Mouse (Mus musculus): ENCODE measurements around the gene Gm10642.

Gm10642 gene

DNA sequence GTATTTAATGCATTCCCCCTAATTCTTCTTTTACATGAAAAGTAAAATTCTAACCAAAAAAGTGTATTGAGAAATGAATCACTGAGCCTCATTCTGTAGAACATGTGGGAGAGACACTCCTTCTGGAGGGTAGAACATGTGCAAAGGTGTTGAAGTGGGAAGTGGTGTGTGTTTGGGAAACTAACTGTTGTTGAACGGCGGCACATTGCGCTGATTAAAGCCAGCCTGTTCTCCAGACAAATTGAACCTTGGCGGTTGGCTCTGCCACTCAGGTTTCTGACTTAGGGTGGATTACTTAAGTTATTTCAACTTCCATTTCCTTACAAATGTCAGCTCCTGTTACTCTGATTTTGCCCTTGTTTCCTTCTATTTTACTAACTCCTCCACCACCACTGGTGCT, 17.6 kb downstream of the Gm10642 start:
- DNase-seq (ENCODE audit: low spot score), result no peak

DNA sequence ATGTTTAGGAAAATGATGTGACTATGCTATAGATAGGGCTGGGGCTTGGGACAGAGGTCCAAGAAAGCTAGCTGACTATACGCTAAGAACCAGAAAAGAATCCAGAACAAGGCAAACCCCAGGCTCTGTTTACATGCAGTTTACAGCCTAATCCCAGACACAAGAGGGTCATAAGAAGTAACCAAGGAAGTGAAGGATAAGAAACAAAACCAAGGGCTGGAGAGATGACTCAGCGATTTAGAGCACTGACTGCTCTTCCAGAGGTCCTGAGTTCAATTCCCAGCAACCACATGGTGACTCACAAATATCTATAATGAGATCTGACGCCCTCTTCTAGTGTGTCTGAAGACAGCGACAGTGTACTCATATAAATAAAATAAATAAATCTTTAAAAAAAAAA, 19.1 kb downstream of the Gm10642 start:
- no peak for DNase-seq (ENCODE audit: low spot score)

DNA sequence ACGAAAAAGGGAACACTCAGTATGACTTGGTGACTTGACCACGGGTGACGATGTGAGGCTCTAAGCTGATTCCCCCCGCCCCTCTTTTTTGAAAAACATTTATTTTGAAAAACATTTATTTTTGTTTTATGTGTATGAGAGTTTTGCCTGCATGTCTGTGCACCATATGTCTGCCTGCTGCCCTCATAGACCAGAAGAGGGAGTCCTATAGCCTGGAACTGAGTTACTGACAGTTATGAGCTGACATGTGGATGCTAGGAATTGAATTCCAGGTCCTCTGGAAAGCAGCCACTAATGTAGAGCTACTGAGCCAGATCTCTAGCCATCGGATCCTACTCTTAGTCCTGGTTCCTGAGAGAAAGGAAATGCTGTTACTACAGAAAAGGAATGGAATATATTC, 19.9 kb downstream of the Gm10642 start:
- DNase-seq (ENCODE audit: low spot score), result no peak

DNA sequence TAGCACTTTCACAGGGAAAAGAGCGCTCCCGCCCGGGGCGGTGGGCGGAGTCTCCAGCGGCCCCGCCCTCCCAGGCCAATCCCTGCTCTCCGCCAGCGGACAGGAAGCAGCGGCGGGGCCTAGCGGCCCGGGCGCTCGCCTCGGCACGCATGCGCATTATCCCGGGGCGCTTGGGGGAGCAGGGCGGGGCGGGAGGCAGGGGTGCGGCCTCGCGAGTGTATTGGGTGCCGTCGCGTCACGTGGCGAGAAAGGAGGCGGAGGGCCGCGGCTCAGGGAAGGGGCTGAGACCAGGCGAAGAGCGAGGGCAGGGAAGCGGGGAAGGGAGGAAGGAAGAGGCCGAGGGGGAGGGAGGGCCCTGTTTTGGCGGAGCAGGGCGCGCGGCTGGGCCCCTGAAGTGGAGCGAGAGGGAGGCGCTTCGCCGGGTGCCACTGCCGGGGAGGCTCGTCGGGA, 22.7 kb downstream of the Gm10642 start, which contains the start of gene Adam10:
Gene Adam10 (plus strand): TSS at position 316 of the 450 bp plus-strand sequence.
- peak; percentile 98 for DNase-seq (ENCODE audit: low spot score)

DNA sequence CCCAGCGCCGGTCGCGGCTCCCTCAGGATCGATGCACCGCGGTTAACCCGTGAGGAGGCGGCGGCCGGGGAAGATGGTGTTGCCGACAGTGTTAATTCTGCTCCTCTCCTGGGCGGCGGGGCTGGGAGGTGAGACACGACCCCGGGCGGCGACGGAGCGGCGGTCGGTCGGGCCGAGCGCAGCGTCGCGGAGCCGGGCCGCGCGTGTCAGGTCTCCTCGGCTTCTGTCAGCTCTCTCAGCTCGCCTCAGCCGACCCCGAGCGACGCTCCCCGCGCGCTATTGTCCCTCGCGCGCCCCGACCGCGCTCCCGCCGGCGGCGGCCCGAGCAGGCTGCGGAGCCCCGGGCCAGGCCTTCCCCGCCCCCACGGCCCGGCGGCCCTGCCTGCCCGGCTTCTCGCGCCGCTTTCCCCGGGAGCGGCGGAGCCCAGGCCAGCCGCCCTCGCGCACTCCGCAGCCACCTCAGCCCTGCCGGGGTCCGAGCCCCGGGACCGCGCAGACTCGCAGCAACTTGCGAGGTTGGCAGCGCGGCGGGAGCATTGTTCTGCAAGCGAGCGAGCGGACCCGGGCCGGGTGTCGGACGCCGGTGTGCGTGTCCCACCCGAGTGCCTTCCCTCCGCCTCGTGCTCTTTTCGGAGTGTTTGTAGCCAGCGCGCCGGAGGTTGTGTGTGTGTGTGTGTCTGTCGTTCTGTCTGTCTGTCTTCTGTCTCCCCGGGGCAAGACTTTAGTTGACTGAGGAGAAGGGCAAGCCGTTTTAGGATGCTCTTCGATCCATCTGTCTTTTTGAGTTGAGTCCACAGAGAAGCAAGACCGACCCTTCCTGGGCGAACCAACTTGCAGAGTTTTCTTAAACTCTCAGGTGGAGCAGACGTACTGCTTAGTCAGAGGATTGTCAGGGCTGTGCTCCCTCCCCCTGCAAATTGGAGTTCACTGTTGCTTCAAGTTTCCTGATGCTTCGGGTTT, 23.4 kb downstream of the Gm10642 start:
- DNase-seq (ENCODE audit: low spot score), result peak; percentile 66

DNA sequence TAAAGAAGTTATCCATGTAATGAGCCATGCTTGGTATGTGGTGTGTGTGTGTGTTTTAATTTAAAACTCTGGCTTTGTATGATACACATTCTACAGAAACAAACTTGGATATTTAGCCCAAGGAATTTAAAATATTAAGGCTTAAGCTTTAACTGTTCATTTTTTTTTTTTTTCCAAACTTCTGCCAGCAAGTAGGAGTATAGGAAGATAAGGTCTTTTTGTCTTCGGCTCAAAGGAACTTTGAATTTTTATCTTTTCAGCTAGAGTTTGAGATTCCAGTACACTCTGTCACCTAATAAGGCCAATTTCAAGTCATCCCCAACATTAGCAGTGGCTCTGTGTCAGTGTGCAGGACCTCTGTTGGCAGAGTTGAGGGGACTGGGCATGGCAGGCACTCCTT, 26.2 kb downstream of the Gm10642 start:
- DNase-seq (ENCODE audit: low spot score), result no peak

DNA sequence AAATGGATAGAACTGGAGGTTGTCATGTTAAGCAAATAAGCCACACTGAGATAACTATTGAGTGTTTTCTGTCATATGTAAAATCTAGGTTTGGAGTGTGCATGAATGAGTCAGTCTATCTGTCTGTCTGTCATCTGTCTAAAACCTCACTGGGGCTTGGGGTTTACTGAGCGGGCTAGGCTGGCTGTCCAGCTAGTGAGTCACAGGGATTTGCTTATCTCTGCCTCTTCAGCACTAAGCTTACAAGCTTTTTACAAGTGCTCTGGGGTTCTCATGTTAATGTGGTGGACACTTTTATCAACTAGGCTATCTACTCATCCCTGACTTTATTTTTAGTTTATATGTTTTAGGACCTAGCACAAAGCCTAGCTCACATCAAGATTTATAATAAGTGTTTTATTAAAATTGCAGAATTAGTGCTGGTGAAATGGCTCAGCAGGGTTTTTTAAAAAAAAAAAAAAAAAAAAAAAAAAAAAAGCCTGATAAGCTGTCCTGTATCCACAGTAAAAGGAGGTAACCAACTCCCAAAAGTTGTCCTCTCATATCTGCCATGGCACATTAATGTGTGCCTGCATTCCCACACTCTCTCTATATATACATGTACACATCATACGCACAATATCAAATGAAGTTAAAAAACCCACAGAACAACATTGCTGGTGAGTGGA, 32.4 kb downstream of the Gm10642 start:
- DNase-seq (ENCODE audit: low spot score), result no peak

DNA sequence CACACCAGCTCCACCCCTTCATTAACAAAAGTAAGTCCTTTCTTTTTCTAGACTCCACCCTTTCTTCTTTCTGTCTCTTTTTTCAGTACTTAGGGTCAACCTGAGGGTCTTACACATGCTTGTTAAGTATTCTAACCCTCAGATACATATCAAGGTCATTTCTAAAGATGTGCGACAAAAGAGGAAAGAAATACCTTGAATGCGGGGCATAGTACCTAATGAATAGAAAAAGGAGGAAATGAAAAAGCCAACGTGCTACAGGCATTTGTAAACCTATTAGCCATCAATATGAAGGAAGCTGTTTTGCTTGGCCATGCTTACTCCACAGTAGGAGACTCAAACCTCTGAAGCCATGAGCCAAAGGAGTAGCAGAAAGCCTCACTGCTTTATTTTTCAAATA, 33.9 kb downstream of the Gm10642 start:
- DNase-seq (ENCODE audit: low spot score), result no peak

DNA sequence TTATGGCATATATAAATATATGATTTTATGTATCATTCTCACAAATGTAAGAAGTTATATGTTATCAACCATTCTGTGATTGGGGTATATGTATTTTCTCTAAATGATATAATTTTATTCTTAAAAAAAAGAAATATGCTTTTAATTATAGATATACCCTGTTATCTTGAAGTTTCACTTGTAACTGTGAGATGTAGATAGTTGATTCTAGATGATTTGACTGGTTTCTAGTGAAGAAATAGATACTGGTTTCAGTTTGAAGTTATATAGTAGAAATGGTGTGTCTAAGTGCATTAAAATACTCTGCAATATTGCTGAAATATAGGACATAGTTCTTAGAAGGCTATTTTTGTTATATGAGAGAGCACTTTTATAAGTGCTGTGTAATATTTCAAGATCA, 34.5 kb downstream of the Gm10642 start:
- no peak for DNase-seq (ENCODE audit: low spot score)

DNA sequence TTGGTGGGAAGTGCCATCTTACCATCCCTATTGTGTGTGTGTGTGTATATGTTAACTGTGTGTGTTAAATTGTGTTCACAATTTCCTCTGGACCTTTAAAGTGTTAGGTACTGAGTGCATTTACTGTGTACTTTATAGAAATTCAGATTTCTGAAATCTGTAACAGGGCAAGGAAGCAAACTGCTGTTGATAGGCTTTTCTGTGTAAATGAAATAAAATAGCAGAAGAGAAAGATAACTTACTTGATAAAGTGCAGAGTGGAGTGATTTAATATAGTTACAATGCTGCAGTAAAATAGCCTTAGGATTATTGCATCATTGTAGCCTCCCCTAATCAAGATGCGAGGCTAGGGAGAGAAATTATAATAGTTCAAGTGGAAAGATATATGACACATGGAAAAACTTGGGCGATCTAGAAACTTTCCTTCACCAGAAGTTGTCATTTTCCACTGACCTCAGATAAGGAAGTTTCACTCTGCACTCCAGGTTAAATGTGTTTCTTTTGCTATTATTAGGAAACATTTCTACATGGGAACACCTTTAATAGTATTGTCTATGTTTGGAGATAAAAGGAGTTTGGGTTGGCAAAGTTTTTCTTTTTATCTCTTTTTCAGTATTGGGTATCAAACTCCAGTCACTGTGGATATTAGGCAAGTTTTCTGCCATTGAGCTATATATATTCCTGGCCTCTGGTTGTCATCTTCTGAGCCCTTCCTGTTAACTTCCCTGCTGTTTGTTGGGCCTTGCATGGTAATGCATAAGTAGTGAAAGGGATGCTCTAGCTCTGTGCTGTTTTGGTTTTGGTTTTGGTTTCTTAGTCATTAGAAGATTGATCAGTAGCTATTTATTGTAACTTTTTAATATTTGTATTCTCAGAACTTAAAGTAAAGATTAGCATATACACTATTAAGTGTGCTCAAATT, 36.0 kb downstream of the Gm10642 start:
- no peak for DNase-seq (ENCODE audit: low spot score)

DNA sequence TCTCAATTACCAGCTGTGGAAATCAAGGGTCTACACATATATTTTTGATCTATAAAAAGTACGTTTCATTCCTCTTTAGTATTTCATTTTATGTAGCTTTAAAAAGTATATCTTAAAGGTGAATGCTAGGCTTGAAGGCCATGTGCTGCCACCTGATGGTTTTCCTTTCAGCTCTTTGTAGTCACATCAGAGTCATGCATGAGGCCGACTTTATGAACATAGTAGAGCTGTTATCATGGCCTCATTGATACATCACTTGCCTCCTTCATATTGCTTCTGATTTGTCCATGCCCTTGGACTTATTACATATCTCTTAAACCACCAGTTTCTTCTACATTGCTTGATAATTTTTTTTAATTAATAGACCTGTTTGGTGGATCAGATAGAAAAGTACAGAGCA, 39.7 kb downstream of the Gm10642 start:
- DNase-seq (ENCODE audit: low spot score), result no peak

DNA sequence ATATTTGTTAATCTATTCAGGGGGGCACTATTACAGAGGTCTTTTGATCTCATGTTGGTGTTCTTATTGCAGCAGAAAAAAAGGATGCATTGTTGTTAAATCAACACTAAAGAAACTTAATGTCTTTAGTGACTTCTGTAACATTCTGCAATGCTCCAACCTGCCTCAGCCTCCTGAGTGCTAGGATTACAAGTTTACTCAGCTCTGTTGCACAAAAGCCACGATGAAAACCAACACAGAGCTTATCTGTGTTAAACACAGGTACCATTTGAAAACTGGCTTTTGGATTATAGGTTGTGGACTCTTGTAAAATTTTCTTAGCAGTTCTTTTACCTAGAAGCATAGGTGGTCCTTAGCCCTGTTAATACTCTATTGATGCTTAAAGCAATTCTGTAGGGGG, 42.0 kb downstream of the Gm10642 start:
- DNase-seq (ENCODE audit: low spot score), result no peak

DNA sequence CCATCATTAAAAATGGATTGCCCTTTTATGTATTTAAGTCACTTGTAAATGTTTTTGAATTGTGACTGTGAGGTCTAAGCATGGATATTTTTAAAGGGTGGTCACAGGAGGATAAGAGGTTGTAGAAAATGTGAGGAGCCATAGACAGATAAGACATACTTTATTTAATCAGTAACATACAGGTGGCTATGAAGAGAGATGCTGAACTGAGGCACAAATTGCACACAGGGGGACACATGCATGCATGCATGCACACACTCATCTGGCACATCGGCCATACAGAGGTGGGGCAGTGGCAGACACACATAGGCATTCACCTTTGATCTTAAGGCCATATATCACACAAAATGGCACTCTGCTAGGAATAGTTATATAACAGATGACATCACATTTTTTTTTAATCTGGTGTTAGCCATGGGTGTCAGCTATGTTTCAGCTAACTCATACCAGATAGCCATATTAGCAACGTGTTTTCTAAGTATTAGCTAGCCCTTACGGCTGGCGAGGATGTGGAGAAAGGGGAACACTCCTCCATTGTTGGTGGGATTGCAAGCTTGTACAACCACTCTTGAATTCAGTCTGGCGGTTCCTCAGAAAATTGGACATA, 47.6 kb downstream of the Gm10642 start:
- no peak for DNase-seq (ENCODE audit: low spot score)

DNA sequence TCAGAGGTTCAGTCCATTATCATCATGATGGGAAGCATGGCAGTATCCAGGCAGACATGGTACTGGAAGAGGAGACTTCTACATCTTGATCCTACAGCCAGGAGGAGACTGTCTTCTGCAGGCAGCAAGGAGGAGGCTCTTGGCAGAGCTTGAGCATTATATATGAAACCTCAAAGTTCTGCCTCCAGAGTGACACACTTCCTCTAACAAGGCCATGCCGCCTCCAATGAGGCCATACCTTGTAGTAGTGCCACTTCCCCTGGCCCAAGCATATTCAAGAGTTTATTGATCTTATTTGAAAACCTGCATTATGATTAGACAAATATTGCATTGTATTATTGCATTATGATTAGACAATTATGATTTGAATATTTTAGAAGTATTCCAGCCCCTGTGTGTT, 50.4 kb downstream of the Gm10642 start:
- no peak for DNase-seq (ENCODE audit: low spot score)
